Mouse (Mus musculus): ENCODE data around the gene Rab11fip4.
"Not testable (repeated sequence)": the region's sequence is repeated elsewhere in the genome, so short reads cannot be mapped to it uniquely, and the experiment has no call there.

Rab11fip4 gene

DNA sequence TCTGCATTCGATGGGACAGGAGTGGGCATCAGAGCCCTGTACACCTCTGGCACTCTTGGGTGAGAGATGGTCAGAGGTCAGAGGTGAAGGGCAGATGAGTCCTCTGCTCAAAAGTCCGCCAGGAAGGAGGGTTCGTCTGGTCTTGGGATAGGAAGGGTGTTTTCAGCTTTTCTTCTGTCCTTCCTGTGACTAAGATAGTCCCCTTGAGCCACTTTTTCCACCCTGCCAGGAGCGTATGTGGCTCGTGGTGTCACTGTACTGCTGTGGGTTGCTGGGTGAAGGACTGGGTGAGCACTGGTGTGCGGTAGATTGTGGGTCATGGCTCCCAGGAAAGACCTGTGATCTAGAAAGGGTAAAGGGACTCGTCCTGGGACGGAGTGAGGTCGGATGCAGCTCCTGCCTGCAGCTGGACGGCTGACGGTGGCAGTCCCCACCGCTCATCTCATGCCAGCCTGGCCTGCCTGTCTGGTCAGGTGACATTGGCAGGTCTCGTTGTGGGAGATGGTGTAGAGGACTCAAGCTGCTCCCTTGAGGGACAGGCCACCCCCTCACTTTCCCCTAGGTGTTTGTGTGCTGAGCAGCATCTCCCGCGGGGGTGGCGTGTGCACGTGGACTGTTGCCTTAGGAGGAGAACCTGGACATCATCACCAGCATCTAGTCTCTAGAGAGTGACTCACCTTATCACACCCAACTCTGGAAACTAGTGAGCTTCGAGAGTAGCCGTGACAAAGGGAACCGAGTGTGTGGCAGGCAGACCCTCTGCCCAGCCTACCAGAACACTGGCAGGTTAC is 87.5 kb downstream of the Rab11fip4 start:
- DNase-seq (ENCODE audit: low spot score in 2 of 2): no peak

DNA sequence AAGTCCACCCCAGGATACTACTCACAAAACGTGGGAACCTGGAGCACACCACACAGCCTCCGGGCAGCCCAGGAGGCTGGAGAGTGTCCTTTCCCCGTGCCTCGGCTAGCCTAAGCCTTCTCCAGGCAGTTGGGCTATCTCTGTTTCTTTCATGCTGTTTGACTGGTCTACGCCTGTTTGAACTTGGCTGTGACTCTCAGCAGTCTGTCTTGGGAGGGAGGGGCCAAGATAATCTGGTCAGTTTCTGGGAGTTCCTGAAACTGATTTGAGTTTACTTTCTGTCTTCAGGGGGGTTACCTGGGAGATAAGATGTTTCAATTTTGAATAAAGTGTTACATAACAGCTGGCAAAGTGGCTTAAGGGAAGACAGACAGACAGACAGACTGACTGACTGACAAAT is 88.9 kb downstream of the Rab11fip4 start:
- DNase-seq (ENCODE audit: low spot score in 2 of 2): no peak

DNA sequence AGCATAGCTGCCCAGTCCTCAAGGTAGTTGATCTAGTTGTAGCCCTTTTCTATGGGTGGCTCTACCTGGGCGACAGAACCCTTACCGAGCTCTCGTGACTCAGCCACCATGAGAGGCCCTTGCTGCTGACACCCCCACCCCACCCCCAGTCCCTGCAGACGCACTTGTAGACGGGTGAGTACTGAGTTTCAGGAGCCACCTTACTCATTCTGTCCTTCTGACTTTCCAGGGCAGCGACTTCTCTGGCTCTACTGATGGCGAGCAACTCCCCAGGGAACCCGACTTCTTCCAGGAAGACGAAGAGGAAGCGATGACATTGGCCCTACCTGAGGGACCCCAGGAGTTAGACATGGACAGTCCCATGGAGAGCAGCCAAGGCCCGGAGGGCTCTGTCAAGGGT is 89.5 kb downstream of the Rab11fip4 start:
- no peak for DNase-seq (ENCODE audit: low spot score in 2 of 2)

DNA sequence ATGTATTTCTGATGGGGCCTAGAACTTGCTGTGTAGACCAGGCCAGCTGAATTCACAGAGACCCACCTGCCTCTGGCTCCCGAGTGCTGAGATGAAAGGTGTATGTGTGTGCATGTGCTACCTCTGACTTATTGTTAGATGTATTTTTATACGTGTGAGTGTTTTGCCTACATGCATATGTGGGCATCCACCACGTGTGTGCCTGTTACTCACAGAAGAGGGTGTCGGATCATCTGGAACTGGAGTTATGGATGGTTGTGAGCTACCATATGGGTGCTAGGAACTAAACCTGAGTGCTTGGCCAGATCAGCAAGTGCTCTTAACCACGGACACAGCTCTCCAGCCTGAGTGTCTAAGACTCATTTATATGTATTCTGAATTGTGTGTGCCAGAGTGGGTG is 90.2 kb downstream of the Rab11fip4 start:
- no peak for DNase-seq (ENCODE audit: low spot score in 2 of 2)

DNA sequence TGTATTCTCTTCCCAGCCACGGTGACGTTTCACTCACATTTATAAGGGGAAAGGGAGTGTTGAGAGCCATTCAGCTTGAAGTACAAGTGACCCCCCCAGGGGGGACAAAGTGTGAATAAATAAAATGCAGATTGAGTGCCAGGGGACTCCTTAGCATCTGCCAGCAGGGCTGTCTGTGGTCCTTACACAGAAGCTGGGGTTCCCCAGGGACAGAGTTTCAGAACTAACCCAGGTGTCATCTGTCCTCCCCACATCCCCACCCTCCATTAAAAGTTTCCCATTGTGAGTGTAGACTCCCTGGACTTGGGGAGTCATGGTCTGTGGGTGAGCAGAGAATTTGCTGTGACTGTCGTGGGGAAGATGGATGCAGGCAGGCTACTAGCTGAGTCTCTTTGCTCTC is 90.8 kb downstream of the Rab11fip4 start:
- no peak for DNase-seq (ENCODE audit: low spot score in 2 of 2)

DNA sequence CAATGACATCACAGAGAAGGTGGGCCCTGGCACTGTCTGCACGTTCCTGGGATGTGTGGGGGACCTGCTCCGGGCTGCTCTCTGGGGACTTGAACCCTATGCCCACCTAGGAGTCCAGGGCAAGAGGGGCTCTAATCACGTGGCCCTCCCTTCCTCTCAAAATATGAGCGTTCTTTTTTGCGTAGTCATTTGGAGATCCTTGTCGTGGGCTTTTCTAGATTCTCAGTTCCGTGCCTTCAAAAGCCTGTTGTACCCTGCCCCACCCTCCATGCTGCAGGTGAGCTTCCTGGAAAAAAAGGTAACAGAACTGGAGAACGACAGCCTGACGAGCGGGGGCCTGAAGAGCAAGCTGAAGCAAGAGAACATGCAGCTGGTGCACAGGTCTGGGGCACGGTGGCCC is 94.1 kb downstream of the Rab11fip4 start:
- no peak for DNase-seq (ENCODE audit: low spot score in 2 of 2)

DNA sequence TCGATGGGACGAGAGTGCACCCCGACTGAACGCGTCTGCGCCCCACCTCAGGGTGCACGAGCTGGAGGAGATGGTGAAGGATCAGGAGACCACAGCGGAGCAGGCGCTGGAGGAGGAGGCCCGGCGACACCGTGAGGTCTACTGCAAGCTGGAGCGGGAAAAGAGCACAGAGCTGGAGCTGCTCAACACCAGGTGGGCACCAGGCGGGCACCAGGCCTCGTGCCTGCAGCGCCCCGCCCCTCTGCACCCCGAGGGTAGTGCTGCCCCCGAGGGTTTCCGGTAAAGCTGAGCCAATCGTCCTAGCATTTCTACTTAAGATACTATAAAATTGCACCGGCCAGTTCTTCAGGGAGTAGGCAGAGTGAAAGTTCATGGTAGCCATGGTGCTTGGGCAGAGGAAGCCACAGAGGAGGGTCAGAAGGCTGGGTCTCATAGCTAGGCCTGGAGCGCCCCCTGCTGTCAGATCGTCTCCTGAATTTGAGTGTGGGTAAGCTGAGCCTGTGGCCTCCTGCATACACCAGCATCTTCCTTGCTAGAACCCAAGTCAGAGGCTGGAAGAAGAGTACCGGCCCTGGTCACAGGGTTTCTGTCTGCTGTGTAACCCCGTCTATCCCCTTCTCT is 95.6 kb downstream of the Rab11fip4 start:
- peak in 1 of 2 experiments; percentile 84 for DNase-seq (ENCODE audit: low spot score in 2 of 2)

DNA sequence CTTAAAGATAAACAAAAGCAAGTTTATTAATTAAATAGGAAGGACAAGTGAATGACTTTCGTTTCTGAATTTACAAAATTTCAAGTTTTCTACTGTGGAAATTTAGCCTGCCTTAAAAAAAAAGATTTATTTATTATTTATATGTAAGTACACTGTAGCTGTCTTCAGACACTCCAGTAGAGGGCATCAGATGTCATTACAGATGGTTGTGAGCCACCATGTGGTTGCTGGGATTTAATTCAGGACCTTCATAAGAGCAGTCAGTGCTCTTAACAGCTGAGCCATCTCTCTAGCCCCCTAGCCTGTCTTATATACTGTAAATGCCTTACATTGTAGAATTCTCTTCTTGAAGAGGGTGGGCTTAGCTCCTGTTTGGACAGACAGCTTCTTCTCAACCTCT is 98.9 kb downstream of the Rab11fip4 start:
- no peak for DNase-seq (ENCODE audit: low spot score in 2 of 2)

DNA sequence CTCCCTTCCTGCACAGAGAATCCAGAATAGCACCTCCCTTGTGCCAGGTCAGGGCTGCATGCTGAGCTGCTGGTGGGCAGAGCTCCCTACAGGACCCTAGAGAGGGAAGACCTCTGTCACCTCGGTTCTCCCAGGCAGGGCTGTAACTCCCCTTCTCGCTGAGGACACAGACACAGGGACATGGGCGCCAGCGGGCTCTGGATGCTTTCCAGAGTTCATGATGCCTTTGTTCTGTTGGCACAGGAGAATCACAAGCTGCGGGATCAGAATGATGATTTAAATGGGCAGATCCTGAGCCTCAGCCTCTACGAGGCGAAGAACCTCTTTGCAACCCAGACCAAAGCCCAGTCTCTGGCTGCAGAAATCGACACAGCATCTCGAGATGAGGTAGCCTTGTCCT is 100.5 kb downstream of the Rab11fip4 start:
- no peak for DNase-seq (ENCODE audit: low spot score in 2 of 2)

DNA sequence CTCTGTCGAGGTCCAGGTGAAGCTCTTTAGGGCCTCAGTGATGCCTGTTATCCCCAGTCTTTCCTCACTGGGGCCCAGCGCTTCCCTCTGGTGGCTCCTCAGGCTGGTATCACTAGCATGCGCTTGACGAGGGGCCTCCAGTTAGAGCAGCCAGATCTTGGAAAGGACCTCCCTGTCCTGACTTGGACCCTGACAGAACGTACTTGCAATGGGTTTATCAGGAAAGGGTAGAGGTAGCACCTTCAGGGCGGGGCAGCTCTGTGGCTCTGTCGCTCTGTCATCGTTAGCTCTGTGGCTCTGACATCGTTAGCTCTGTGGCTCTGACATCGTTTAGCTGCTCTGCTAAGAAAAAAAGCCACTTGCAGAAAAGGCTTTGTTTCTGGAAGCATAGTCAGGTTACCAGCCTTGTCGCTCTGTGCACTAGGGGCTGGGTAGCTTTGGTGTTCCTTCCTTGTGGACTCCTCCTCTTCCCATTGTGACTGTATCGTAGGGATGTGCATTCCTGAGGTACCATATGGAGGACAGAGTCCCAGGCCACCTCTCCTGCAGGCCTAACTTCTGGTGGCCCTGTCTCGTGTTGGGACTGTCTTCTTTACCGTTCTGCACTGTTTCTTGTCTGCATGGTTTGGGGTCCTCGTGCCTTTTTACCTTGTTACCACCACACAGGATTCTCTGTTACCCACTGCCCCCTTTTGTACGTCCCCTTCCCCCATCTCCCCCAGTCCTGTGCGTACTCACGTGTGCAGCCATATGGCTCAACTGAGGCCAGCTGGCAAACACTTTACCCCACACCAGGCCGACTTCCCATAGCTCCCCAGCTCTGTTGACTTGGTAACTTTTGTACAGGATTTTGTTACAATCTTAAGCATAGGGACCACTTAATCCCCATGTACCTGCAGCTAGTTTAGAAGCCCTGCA is 105.6 kb downstream of the Rab11fip4 start:
- DNase-seq (ENCODE audit: low spot score in 2 of 2): no peak

DNA sequence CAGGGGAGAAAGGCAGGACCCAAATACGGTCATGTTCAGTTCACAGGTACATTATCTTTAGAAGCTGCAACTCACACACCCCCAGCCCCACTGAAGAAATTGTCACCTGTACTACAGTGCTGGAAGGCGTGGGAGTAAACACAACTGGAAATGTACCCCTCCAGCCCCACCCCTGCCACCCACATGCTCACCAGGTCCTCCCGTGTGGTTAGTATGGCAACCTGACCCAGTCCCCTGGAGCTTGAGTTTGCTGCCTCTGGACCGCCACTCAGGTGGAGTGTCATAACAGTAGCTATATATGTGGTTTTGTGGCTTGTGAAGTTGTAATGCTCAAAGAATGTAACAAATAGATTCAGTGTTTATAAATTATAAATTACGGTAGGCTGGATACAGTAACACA is 107.1 kb downstream of the Rab11fip4 start:
- DNase-seq (ENCODE audit: low spot score in 2 of 2): no peak

DNA sequence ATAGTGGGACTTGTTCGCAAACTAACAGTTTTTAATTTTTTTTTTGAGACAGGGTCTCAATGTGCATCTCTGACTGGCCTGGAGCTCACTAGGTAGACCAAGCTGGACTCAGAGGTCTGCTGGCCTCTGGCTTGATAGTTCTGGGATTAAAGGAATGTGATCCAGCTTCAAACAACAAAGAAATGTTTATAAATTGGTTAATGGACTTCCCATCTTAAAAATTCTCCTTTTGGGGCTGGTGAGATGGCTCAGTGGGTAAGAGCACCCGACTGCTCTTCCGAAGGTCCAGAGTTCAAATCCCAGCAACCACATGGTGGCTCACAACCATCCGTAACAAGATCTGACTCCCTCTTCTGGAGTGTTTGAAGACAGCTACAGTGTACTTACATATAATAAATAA is 107.5 kb downstream of the Rab11fip4 start:
- DNase-seq (ENCODE audit: low spot score in 2 of 2): not testable (repeated sequence)

DNA sequence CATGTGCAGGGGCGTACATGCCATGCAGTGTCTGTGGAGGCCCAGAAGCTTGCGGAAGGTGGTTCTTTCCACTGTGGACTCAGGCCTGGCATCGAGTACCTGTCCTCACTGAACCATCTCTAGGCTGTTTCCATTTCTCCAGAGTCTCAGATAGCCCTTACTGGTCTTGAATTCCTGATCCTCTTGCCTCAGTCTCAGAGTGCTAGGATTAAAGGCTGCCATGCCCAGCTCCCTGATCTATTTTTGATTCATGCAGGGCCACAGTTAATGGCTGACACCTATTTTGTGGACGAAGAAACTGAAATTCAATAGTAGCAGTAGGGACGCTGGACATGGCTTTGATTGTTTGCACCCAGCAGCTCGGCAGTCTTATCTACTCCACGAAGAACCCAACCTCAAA is 110.5 kb downstream of the Rab11fip4 start:
- DNase-seq (ENCODE audit: low spot score in 2 of 2): no peak

DNA sequence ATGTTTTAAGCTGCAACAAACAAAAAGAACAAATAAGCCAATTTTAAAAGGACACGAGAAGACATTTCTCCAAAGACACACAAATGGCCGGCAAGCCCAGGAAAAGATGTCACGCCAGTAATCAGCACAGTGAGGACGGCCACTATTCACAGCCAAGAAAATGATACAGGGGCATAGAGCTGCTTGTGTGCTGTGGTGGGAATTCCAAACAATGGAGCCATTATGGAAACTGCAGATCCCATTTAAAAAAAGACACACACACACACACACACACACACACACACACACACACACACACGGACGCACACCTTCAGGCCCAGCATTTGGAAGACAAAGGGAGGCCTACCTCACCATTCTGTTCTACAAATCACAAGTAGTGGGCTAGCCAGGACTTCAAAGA is 111.1 kb downstream of the Rab11fip4 start:
- no peak for DNase-seq (ENCODE audit: low spot score in 2 of 2)

DNA sequence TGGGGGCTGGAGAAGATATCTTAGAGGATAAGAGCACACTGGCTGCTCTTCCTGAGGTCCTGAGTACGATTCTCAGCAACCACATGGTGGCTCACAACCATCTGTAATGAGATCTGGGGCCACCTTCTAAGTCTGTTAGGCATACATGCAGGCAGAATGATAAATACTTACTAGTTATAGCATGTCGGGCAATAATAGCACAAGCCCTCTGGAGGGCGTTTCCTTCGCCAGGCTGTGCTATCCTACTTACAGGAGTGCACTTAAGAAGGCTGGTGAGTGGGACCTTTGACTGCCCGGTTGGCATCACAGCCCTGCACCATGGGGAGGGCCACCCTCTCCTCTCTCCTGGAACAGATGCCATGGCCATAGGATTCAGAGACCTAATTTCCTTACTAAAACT is 112.4 kb downstream of the Rab11fip4 start:
- DNase-seq (ENCODE audit: low spot score in 2 of 2): no peak

DNA sequence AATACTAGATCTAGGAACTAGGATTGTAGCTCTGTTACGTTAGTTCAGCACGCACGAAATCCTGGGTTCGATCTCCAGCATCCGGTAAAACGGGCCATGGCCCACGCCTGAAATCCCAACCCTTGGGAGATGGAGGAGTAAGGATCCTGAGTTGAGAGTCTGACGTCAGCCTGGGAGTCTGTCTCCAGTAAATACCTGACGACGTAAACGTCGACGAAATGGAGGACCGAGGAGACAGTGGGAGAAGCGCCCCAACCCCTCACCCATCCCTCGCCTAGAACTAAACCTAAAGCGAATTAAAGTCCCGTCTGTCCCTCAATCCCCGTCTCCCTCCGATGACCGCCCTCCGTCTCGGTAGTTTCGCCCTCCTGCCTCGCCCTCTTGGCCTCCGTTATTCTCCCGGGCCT is 112.9 kb downstream of the Rab11fip4 start:
- peak in 1 of 2 experiments; percentile 52 for DNase-seq (ENCODE audit: low spot score in 2 of 2)

DNA sequence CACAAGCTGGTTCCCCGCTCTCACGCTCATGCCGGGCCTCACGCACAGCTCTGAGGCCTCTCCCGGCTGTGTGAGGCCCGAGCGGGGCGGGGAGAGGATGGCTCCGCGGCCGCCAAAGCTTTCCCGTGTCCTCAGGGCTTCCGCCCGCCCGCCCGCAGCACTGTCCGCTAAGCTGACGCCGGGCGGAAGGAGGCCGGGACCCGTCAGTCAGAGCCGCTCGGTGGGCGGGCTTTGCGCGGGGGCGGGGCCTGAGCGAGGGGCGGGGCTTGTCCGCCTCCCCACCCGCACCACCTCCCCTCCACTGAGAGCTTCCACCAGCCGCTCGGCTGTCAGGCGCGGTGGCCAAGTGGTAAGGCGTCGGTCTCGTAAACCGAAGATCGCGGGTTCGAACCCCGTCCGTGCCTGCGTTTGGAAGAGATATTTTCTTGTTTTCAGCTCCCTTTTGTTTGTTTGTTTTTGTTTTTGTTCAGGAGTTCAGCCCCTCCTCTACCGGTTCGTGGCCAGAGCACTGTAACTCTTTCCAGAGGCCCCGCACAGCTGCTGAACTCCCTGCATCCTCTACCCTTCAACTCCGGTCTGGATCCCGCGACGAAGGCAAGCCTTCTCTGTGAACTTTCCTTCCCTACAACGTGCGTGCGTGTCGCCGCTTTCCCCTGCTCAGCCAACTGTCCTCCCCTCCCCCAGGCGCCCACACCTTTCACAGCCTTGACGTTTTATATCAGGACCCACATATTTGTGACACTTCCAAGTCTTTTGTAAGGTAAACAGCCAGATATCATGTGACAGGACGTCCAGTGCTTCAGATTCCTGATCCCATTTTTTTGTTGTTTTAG is 113.5 kb downstream of the Rab11fip4 start:
- DNase-seq (ENCODE audit: low spot score in 2 of 2): peak; percentile 87 to 95

DNA sequence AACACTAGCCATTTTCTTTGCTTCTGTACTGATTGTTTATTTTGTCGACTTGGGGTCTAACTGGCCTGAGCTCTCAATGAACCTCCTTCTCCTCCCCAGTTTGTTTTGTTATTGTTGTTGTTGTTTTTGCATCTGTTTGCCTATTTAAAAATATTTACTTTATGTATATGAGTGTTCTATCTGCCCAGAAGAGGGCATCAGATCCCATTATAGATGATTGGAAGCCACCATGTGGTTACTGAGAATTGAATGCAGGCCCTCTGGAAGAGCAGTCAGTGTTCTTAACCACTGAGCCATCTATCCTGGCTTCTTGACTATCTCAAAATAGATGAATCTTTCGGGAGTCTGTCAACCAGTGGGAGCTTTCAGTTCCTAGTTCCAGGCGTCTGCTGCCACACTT is 116.1 kb downstream of the Rab11fip4 start:
- no peak for DNase-seq (ENCODE audit: low spot score in 2 of 2)

DNA sequence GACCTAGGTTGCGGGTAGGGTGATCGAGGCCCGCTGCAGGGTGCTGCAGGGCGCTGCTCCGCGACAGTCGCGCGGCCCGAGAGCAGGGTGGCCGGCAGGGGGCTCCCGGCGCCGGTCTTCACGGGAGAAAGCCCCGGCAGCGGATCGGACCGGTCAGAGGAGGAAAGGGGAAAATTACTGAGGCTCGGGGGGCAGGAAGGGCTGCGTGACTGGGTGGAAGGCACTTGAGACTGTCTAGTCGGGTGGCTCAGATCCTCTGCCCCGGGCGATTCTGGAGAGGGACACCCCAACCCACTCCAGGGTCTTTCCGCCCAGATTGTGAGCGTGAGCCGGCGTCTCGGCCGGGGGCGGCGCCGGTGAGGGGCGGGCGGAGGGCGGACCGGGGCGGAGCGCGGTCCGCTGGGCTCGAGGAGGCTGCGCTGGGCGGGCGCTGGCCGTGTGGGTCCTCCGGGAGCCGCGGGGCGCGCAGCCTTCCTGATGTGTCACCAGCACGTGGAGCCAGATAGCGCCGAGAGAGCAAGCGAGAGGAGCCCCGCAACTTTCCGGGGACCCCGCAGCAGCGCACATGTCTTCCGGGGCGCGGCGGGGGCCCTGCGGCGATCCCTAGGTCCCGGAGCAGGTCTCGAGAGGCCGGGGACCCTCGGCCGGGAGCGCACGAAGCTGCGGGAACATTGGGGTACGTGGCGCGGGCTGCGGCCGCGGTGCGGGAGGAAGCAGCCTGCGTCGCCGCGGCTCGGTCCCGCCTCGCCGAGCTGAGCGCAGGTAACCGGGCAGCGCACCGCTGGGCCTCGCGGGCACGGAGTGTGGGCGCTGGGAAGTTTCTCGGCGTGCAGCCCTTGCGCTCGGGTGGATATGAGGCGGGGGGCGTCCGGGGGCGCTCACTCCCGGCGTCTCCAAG is 120.1 kb downstream of the Rab11fip4 start:
- DNase-seq (ENCODE audit: low spot score in 2 of 2): peak in 1 of 2 experiments; percentile 81

DNA sequence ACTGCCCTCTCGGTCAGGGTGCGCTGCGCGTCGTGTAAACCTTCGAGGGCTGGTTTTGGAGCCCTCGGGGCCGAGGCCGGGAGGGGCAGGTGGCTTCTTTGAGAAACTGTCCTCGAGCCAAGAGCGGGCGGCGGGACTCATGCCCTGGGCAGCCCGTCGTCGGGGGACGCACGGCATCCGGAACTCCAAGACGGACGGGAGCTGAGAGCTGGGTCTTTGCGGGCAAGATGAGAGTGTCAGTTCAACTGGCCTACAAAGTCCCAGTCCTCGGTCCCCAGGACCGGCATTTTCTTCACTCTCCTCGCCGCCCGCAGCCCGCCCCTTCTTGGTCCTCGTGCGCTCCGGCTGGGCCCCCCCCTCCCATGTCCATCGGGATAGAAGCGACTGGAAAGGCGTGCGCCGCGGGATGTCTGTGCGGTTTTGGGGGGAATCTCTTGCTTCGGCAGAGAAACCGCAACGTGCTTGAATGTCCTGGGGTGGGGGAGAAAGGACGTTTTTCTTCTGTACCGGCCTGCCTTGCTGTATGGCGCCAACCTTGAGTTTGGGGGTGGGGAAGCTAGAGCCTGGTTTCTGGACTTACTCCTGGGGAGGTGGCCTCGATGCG is 120.9 kb downstream of the Rab11fip4 start:
- DNase-seq (ENCODE audit: low spot score in 2 of 2): no peak

Data from frontal cortex, postnatal 10 days (tissue).